Mouse (Mus musculus) CH12.LX (cell line): ENCODE results near the gene Anks1b. TPM values are rescaled to one million over a fixed set of nuclear protein-coding genes. Genes with fewer than 3 reads are reported as not detected.

ENCODE experiments used
- DNase-seq: peaks from one replicate; pipeline ENCODE4 v3.0.0-alpha.2; 2013; ENCODE audit errors: extremely low read depth
- H3K27ac ChIP-seq: 2 replicates; pipeline ENCODE4 v1.5.1; 2012; ENCODE audit warnings: low read depth, mild to moderate bottlenecking, control low read depth, moderate library complexity; ENCODE audit not compliant: insufficient read depth
- H3K27me3 ChIP-seq: replicated peaks from 2 replicates; pipeline ENCODE3; 2012; ENCODE audit warnings: inconsistent platforms
- H3K36me3 ChIP-seq, 2 experiments: replicated peaks in 1 of 2; 2 replicates each; pipeline versions ENCODE3 to v1.6.1; 2012; ENCODE audit warnings: inconsistent platforms in 1 of 2, low read length in 1 of 2, mild to moderate bottlenecking in 1 of 2, mixed read lengths in 1 of 2, moderate library complexity in 1 of 2; ENCODE audit not compliant: control insufficient read depth in 1 of 2, insufficient read depth in 1 of 2
- H3K4me1 ChIP-seq, 2 experiments: 2 replicates each; pipeline ENCODE4 v1.6.1; 2012; ENCODE audit warnings: inconsistent platforms in 1 of 2, moderate library complexity in 1 of 2; ENCODE audit not compliant: insufficient read depth in 2 of 2, control insufficient read depth in 1 of 2
- H3K4me2 ChIP-seq: 2 replicates; pipeline ENCODE4 v1.6.1; 2012; ENCODE audit warnings: low read depth, mild to moderate bottlenecking, control low read depth; ENCODE audit not compliant: poor library complexity, insufficient read depth, severe bottlenecking
- H3K4me3 ChIP-seq, 3 experiments: fragments of 150-350 bp in 1 of 3; sonication (generic) in 1 of 3; replicated peaks in 1 of 3; 2 replicates each; pipeline versions ENCODE3 to v1.5.1; 2011 to 2012; ENCODE audit warnings: low read depth in 2 of 3, low read length in 2 of 3, mild to moderate bottlenecking in 2 of 3, moderate library complexity in 2 of 3, control low read depth in 1 of 3, improper control_type of control experiment in 1 of 3, inconsistent platforms in 1 of 3, mixed read lengths in 1 of 3; ENCODE audit not compliant: poor library complexity in 1 of 3
- H3K79me2 ChIP-seq: replicated peaks from 2 replicates; pipeline ENCODE4 v1.6.1; 2012; ENCODE audit warnings: mild to moderate bottlenecking, moderate library complexity; ENCODE audit not compliant: control insufficient read depth, poor library complexity, insufficient read depth, severe bottlenecking; ENCODE audit errors: extremely low read depth
- H3K9ac ChIP-seq: 2 replicates; pipeline ENCODE4 v1.6.1; 2012; ENCODE audit warnings: low read depth, mild to moderate bottlenecking, control low read depth, moderate library complexity; ENCODE audit not compliant: insufficient read depth
- H3K9me3 ChIP-seq: replicated peaks from 2 replicates; pipeline ENCODE3; 2012; ENCODE audit warnings: low read length, inconsistent platforms, mixed read lengths
- BHLHE40 ChIP-seq: IDR thresholded peaks from 2 replicates; pipeline ENCODE4 v1.6.1; 2011; ENCODE audit warnings: mild to moderate bottlenecking, low read depth, low read length, improper control_type of control experiment
- CHD1 ChIP-seq: IDR thresholded peaks from 2 replicates; pipeline ENCODE4 v1.6.1; 2012; ENCODE audit warnings: low read depth, low read length, improper control_type of control experiment, inconsistent platforms
- CHD2 ChIP-seq: IDR thresholded peaks from 2 replicates; pipeline ENCODE4 v1.6.1; 2011; ENCODE audit warnings: low read length, improper control_type of control experiment
- CTCF ChIP-seq, 2 experiments: IDR thresholded peaks in 1 of 2; conservative IDR thresholded peaks in 1 of 2; 2 replicates each; pipeline ENCODE4 v1.5.1; 2011 to 2012; ENCODE audit warnings: low read depth in 2 of 2, low read length in 2 of 2, improper control_type of control experiment in 1 of 2, inconsistent platforms in 1 of 2, mild to moderate bottlenecking in 1 of 2, moderate library complexity in 1 of 2
- ELF1 ChIP-seq: IDR thresholded peaks from 2 replicates; pipeline ENCODE4 v1.6.1; 2014; ENCODE audit warnings: low read depth, mild to moderate bottlenecking, inconsistent platforms, low read length, improper control_type of control experiment
- EP300 ChIP-seq: IDR thresholded peaks from 2 replicates; pipeline ENCODE4 v1.6.1; 2011; ENCODE audit warnings: low read length, improper control_type of control experiment
- GABPA ChIP-seq: IDR thresholded peaks from 2 replicates; pipeline ENCODE4 v1.6.1; 2012; ENCODE audit warnings: low read depth, low read length, improper control_type of control experiment, inconsistent platforms; ENCODE audit not compliant: insufficient replicate concordance
- HCFC1 ChIP-seq: IDR thresholded peaks from 2 replicates; pipeline ENCODE4 v1.6.1; 2012; ENCODE audit warnings: low read depth, mild to moderate bottlenecking, inconsistent platforms, low read length, improper control_type of control experiment
- IRF4 ChIP-seq: IDR thresholded peaks from 2 replicates; pipeline ENCODE4 v1.6.1; 2014; ENCODE audit warnings: low read depth, mild to moderate bottlenecking, inconsistent platforms, low read length, improper control_type of control experiment
- JUN ChIP-seq: IDR thresholded peaks from 2 replicates; pipeline ENCODE4 v1.6.1; 2011; ENCODE audit warnings: low read depth, mild to moderate bottlenecking, low read length, improper control_type of control experiment, moderate library complexity; ENCODE audit not compliant: insufficient read depth
- MAZ ChIP-seq: IDR thresholded peaks from 2 replicates; pipeline ENCODE4 v1.6.1; 2012; ENCODE audit warnings: low read depth, mild to moderate bottlenecking, inconsistent platforms, low read length, improper control_type of control experiment, moderate library complexity
- MXI1 ChIP-seq: IDR thresholded peaks from 2 replicates; pipeline ENCODE4 v1.6.1; 2011; ENCODE audit warnings: mild to moderate bottlenecking, low read depth, low read length, improper control_type of control experiment
- MYC ChIP-seq: IDR thresholded peaks from 2 replicates; pipeline ENCODE4 v1.6.1; 2011; ENCODE audit warnings: low read depth, mild to moderate bottlenecking, improper control_type of control experiment, low read length
- NELFE ChIP-seq: IDR thresholded peaks from 2 replicates; pipeline ENCODE4 v1.6.1; 2011; ENCODE audit warnings: low read depth, low read length, improper control_type of control experiment
- NRF1 ChIP-seq: IDR thresholded peaks from 2 replicates; pipeline ENCODE4 v1.6.1; 2014; ENCODE audit warnings: low read depth, mild to moderate bottlenecking, inconsistent platforms, low read length, improper control_type of control experiment, moderate library complexity
- PAX5 ChIP-seq: IDR thresholded peaks from 2 replicates; pipeline ENCODE4 v1.6.1; 2012; ENCODE audit warnings: low read length, inconsistent platforms, mixed read lengths
- POLR2AphosphoS2 ChIP-seq: IDR thresholded peaks from 2 replicates; pipeline ENCODE4 v1.6.1; 2011; ENCODE audit warnings: low read depth, low read length, improper control_type of control experiment
- SIN3A ChIP-seq: IDR thresholded peaks from 2 replicates; pipeline ENCODE4 v1.6.1; 2012; ENCODE audit warnings: low read length, improper control_type of control experiment, inconsistent platforms
- SMC3 ChIP-seq: IDR thresholded peaks from 2 replicates; pipeline ENCODE4 v1.6.1; 2011; ENCODE audit warnings: low read depth, low read length, improper control_type of control experiment
- TCF12 ChIP-seq: IDR thresholded peaks from 2 replicates; pipeline ENCODE4 v1.6.1; 2014; ENCODE audit warnings: low read depth, mild to moderate bottlenecking, inconsistent platforms, low read length, improper control_type of control experiment
- ZC3H11A ChIP-seq: IDR thresholded peaks from 2 replicates; pipeline ENCODE4 v1.6.1; 2012; ENCODE audit warnings: low read depth, mild to moderate bottlenecking, inconsistent platforms, low read length, improper control_type of control experiment
- ZKSCAN1 ChIP-seq: IDR thresholded peaks from 2 replicates; pipeline ENCODE4 v1.6.1; 2012; ENCODE audit warnings: low read depth, inconsistent platforms, low read length, improper control_type of control experiment, borderline replicate concordance
- ZMIZ1 ChIP-seq: IDR thresholded peaks from 2 replicates; pipeline ENCODE4 v1.6.1; 2012; ENCODE audit warnings: low read depth, mild to moderate bottlenecking, inconsistent platforms, low read length, improper control_type of control experiment
- dilution Hi-C: fragments of 300-500 bp; cut with MboI; formaldehyde crosslinking; loops from 2 replicates; pipeline ENCODE4 v1.14.3; 2020; ENCODE audit warnings: low sequenced_read_pairs; ENCODE audit not compliant: extremely low pct_unique_long_range_greater_than_20kb, extremely low pct_ligation_motif_present
- in situ Hi-C: fragments of 300-500 bp; cut with MboI; formaldehyde crosslinking; loops from 3 replicates; pipeline ENCODE4 v1.14.3; 2019; ENCODE audit warnings: low sequenced_read_pairs, low pct_ligation_motif_present, low pct_unique_long_range_greater_than_20kb, mixed read lengths
- polyA plus RNA-seq: library from polyadenylated mRNA; unstranded; fragments of >175 nt; gene quantifications from 2 replicates; pipeline ENCODE4 v1.2.1, GENCODE M21; 2012; ENCODE audit warnings: low read depth; ENCODE audit not compliant: insufficient read length
- total RNA-seq, 2 experiments: library from RNA; depleted of rRNA; stranded (reverse); fragments of 300-350 nt in 1 of 2; fragments of >200 nt in 1 of 2; gene quantifications; 2 replicates each; pipeline ENCODE4 v1.2.3; 2012 to 2014

Gene Anks1b
- total and polyA plus RNA-seq, 3 experiments: 0.17 TPM; not detected in 2

GRCm38 (mm10) chr10:90137538-90137937 lies 264.2 kb downstream of the Anks1b start:
- Histone ChIP-seq H3K9ac (no peak overlapping the region), H3K27me3 (no peaks in the 10 kb centered on the region), H3K79me2 (no peaks in the 10 kb centered on the region), H3K4me3 (no peak overlapping the region), H3K27ac (no peak overlapping the region), H3K9me3 (peaks cover 2% of the 10 kb centered on the region), H3K36me3 (no peaks in the 10 kb centered on the region), H3K4me1 (no peaks in the 10 kb centered on the region), H3K4me2 (no peak overlapping the region)
- DNase-seq: no peak
- TF ChIP-seq ZMIZ1: no peak
- TF ChIP-seq POLR2AphosphoS2: no peak
- TF ChIP-seq CHD1: no peak
- TF ChIP-seq SMC3: no peak
- TF ChIP-seq NELFE: no peak
- no peak for TF ChIP-seq ZKSCAN1
- no peak for TF ChIP-seq JUN
- in situ Hi-C loops: no loop called here
- dilution Hi-C loops: no loop called here

- no peak for DNase-seq
- dilution Hi-C loops: no loop called here
- no peaks in the 10 kb centered on the region for H3K4me1 ChIP-seq
- H3K27ac ChIP-seq: no peak overlapping the region
- H3K27me3 ChIP-seq: no peaks in the 10 kb centered on the region
- no peak overlapping the region for H3K4me3 ChIP-seq
- TF ChIP-seq ZKSCAN1 (no peak), JUN (no peak), TCF12 (no peak), CHD2 (no peak), ZC3H11A (no peak), MXI1 (no peak)
- TF ChIP-seq, all 38 proteins: peak for 0
- H3K4me2 ChIP-seq: no peak overlapping the region
- no peaks in the 10 kb centered on the region for H3K36me3 ChIP-seq
- in situ Hi-C loops: no loop called here
- no peak overlapping the region for H3K9ac ChIP-seq
- no peaks in the 10 kb centered on the region for H3K9me3 ChIP-seq
- no peaks in the 10 kb centered on the region for H3K79me2 ChIP-seq
Measured at GRCm38 (mm10) chr10:90140947-90141346, 267.6 kb downstream of the Anks1b start.

GRCm38 (mm10) chr10:90144444-90144843 lies 271.1 kb downstream of the Anks1b start:
- H3K36me3 ChIP-seq: no peaks in the 10 kb centered on the region
- H3K9me3 ChIP-seq: no peaks in the 10 kb centered on the region
- DNase-seq: no peak
- dilution Hi-C loops: no loop called here
- H3K4me1 ChIP-seq: no peaks in the 10 kb centered on the region
- H3K27ac ChIP-seq: no peak overlapping the region
- H3K9ac ChIP-seq: no peak overlapping the region
- H3K4me3 ChIP-seq: no peak overlapping the region
- TF ChIP-seq ZMIZ1 (no peak), SIN3A (no peak), MAZ (no peak), IRF4 (no peak), EP300 (no peak), HCFC1 (no peak), JUN (no peak), ZKSCAN1 (no peak), ELF1 (no peak), SMC3 (no peak), TCF12 (no peak), BHLHE40 (no peak), PAX5 (no peak), GABPA (no peak), CTCF (conservative IDR thresholded peaks at IDR 0.05 in 1 of 2, IDR thresholded peaks at IDR 0.05 in 1 of 2; ENCODE audit: low read depth in 2 of 2, low read length in 2 of 2) (no peak), MYC (no peak), NRF1 (no peak), NELFE (no peak)
- in situ Hi-C loops: no loop called here
- no peaks in the 10 kb centered on the region for H3K27me3 ChIP-seq
- no peak overlapping the region for H3K4me2 ChIP-seq
- no peaks in the 10 kb centered on the region for H3K79me2 ChIP-seq
